Mouse (Mus musculus) adrenal gland, postnatal 10 days (tissue): Measurements from ENCODE around the gene Zfp593. TPM values are rescaled to one million over a fixed set of nuclear protein-coding genes. Genes with fewer than 3 reads are reported as not detected.
A peak's percentile ranks its signal among the peaks of the same experiment; 100 is the strongest.

Source experiments
- DNase-seq: peaks from one replicate; pipeline ENCODE4 v3.0.0; 2021; ENCODE audit warnings: mixed read lengths
- total RNA-seq, 2 experiments: library from RNA; stranded (reverse); gene quantifications; 2 replicates each; pipeline ENCODE4 v1.2.3; 2021

The Zfp593 gene
- total RNA-seq, 2 experiments from 2014 or later, result 7.9 to 10.1 TPM

- no peak for DNase-seq
These were observed 12.0 kb upstream of the Zfp593 start for GRCm38 (mm10) chr4:134257198-134258009.

GRCm38 (mm10) chr4:134256407-134257197 is 11.2 kb upstream of the Zfp593 start:
- no peak for DNase-seq

GRCm38 (mm10) chr4:134255854-134256253 is 10.5 kb upstream of the Zfp593 start:
- DNase-seq, result no peak

DNA sequence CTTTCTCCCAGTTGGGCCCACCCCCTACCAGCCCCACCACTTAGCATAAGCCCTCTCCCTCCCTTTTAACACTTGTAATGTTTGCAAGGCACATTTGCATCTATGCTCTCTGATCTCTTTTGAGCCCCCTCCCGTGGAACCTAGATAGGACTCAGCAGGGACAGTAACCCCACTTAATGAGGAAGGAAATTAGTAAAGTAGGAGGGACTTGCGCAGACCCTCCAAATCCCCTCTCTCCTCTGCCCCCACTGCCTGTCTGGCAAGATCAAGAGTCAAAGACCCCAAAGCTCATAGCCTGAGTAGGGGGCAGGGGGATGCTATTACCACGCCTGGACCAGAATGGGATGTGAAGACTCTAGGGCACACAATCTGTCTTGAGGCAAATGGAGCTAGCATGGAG is 9.4 kb upstream of the Zfp593 start:
- no peak for DNase-seq

DNA sequence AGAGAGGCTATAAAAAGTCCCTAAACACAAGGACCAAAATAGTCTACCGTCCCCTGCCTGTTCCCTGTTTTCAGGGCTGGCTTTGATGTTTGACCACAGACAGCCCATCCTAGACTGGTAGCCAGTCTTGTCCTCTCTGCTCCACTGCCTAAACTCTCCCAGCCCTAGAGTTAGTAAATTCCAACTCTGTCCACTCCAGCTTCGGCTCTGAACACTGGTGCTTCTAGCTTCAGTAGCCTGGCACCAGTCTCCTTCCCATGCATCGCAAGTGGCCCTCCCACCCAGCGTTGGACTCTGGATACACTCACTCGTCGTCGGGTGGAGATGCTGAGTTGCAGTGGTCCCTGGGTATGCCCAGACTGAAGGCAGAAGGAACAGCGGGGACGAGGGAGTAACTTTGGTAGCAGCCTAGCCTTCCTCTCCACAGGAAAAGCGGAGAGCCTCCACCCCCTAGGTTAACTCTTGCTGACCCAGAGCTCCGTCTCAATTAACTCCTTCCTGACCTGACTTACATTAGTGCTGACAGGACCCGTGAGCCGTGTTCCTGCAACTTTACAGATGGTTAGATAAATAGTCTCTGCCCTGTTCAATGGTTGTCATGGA is 8.4 kb upstream of the Zfp593 start, which contains the start of gene Grrp1:
Grrp1 (minus strand) TSS at position 385 of the 603 bp plus-strand sequence.
- peak; percentile 50 for DNase-seq

DNA sequence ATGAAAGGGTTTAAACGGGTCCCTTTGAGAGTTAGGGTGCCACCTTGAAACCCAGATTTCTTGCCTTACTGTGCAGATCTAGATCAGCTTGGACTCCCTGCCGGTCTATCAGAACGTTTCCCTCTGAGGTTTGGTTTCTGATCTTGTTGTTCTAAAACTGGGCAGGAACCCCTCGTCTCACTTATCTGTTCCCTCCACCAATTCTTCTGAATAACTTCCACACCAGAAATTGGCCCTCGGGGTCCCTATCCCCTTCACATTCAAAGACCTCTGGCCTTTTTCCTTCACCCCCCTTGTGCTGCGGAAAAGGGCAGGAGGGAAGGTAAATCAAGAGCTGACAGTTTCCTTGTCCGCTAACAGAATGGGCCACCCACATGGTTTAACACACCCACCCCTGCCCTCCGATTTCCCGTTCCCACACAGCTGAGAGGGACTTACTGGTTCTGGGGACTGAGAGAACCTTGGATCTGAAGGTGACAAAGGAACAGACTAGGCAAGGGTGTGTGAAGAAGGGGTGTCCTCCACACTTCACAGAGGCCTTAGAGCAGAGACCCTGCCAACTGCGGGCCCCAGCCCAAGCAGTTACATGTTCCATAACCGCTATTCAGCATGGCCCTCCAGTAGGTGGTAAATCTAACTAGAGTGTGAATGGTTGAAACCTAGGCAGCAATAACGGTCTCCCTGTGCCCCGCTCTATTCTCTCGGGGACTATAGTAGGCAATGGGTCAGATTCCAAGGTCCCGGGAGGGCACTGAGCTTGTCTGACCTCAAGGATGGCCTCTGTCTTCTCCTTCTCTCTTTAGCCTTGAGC is 7.7 kb upstream of the Zfp593 start:
- DNase-seq, result peak; percentile 57

DNA sequence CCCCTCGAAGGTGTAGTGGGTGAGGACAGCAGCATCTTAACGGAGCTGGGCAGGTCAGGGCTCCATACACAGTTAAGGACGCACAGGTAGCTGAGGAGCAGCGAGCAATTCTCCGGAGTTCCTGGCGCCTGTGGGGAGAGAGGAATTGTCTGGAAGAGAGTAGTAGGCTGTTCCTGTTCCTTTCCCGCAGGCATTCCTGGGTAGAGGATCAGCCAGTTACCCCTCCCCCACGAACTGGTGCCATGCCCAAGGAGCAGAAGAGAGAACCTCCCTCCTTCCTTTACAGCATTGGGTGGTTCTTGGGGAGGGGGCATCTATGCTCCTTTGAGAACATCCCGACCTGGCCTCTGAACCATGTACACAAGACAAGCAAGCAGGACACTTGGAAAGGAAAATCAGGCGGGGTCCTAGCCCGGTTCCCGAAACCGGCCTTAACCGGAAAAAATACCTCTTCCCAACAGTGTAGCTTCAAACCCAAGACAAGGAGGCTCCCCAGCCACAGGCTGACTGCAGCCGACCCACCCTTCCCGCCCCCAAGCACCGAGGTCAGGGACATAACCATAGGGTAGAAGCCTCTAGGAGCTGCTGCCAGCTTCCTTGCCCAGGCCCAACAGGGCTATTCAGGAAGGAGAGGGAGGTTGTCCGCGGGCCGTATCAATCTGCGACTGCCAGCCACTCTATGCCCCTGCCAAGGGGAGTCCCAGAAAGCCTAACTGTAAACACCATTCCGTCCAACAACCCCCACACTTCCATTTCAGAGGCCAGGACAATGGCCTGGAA is 6.9 kb upstream of the Zfp593 start:
- DNase-seq, result peak; percentile 60

DNA sequence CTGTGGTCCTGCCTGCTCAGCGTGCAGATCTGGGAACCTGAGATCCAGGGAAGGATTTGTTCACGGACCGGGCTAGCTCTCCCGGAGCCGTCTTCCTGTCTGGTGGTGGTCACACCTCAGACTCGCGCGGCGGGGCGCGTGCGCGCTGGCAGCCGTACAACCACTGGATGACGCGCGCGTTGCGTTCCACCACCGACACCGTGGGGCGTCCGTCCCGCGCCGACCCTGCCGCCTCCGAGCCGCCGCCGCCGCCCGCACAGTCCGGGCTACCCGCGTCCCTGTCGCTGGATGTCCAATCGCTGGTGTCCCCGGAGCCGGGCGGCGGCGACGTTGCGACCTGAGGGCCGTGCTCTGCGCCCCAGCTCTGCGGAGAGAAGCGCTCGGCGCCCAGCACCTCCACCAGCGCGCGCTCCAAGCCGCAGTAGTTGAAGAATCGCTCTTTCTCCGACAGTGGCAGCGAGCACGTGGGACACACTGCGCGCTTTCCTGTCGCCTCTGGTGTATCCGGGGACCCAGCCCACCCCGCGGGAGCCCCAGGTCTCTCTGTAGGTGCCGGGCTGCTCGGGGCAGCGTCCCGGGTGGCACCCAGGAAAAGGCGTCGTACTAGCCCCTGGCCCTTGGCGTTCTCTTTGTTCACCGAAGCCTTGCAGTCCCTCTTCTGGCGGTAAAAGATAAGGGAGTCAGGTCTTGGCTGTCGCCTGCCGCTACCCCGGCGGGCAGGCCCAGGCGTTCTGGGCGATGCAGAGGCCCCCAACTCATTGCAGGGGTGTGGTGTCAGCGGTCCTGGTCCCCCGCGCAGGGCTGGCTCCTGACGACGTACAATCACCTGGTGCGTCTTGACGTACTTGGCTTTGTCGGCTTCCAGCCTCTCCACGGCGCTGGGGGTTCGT is 6.1 kb upstream of the Zfp593 start:
- DNase-seq, result peak; percentile 56

- DNase-seq, result no peak
These were observed 5.5 kb upstream of the Zfp593 start for GRCm38 (mm10) chr4:134250930-134251240.

- no peak for DNase-seq
These were observed 4.9 kb upstream of the Zfp593 start for GRCm38 (mm10) chr4:134250116-134250929.

- peak; percentile 85 for DNase-seq
These were observed 4.3 kb upstream of the Zfp593 start for GRCm38 (mm10) chr4:134249651-134250050.

DNA sequence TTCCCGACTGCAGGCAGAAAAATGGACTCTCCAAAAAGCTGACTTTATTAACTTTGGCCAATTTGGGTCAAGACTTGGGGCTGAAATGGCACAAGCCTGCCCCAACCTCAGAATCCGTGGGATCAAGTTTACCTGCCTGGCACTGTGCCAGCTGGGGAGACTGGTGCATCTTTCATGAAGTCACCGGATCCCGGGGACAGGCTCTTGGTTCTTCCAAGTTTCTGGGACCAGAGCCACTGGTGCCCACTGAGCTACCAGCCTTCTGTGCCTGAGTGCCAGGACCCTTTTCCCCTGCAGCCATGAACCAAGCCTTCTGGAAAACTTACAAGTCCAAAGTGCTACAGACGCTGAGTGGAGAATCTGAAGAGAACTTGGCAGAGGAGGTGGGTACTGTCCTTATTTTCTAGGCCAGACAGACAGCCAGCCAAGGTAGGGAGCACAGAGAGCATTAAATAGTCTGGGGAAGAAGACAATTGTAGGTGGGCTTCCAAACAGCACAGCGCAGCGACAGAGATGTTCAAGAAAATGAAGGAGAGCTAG is 1.4 kb upstream of the Zfp593 start, which contains the start of gene Gm30191:
Gm30191 (plus strand) TSS at position 217 of the 540 bp plus-strand sequence.
- no peak for DNase-seq

DNA sequence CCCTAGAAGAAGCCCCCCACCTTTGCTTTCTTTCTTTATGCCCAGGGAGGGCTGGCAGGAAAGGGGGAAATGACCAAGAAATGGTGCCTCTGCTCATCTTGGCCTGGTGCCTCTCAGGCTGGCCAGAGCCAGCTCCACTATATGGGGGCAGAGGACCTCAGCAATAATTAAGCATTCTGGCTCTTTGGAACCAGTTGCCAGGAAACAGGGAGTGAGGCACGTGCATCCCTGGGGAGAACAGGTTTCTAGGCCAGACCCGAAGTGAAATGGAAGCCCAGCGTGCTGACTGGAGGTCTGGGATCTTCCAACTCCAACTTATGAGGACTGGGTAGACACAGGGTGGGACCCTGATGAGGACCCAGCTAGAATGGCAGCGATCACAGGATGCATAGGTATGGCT is 864 bp upstream of the Zfp593 start:
- no peak for DNase-seq

- DNase-seq, result no peak
These were observed 1.7 kb downstream of the Zfp593 start, which contains the start of gene E130218I03Rik for GRCm38 (mm10) chr4:134243516-134244250. TSS of gene E130218I03Rik (plus strand) at chr4:134243662.

DNA sequence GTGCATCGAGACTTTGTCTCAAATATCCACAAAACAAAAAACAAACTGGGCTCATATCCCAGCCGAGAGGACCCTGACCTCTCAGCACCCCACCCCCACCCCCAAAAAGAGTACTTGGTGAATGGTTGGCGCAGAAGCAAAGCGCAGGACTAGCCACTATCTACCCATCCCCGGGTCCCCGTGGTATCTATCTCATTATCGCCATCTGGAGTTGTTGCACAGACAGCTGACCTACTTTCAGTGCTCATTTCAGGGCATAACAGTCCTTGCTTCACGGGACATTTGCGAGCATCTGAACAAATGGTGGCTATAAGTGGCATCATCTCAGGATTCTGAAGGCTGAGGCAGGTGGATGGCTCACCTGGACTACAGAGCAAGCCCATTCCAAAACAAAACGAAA is 6.7 kb downstream of the Zfp593 start:
- DNase-seq, result no peak

DNA sequence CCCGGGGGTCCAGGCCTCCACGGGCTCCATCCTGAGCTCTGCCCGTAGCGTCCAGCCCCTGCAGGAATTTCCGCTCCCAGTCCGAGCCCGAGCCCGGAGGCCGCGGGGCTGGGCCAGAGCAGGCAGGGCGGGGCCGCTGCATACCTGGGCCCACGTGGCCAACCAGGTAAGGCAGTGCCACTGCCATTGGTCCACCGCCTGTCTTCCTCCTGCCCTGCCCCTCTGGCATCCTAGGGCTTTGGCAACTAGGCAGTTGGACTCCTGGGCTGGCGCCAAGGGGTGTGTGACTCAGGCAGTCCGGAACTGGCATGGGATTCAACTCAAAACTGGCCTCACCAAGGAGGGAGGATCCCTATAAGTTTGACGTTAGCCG is 7.1 kb downstream of the Zfp593 start, which contains the start of gene Cnksr1:
Cnksr1 (minus strand) TSS at position 121 of the 373 bp plus-strand sequence.
- peak; percentile 92 for DNase-seq

DNA sequence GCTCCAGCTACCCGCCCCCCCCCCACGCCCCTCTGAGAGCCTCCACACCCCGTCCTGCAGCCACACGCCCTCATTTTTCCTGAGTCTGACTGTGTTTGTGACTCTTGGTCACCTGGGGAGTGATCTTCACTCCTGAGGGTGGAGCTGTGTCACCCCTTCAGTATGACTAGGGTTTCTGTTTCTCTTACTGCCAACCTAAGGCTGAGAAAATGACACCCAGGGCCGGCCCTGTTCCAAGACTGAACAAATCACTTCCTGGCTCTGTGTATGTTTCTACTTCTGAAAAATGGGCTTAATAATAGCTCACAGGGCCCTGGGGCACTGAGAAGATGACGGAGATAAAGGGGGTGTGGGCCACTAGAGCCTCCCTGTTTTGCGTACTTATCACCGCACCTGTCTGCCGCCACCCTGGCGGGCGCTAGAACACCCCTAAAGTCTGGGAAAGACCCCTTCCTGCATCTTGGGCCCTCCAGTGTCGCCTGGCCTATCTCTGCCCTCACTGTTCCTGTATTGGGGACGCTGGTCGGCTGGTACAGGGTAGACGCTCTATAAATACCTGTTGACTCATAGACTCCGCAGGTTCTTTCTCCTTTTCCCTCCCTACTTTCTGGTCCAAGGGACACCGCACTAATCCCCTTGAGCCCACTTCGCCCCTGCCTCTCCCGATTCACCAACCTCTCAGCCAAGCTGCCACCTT is 7.7 kb downstream of the Zfp593 start:
- DNase-seq, result no peak
